Mouse (Mus musculus) megakaryocyte, embryonic 14.5 days (primary cell): ENCODE measurements around the gene Zfhx3.

Experiments
- FLI1 ChIP-seq: IDR thresholded peaks from 2 replicates; pipeline ENCODE4 v1.6.1; 2012; ENCODE audit warnings: low read length, inconsistent platforms, mixed read lengths
- GATA1 ChIP-seq: IDR thresholded peaks from 3 replicates; pipeline ENCODE4 v1.6.1; 2012; ENCODE audit warnings: mixed read lengths, low read length, inconsistent platforms, borderline replicate concordance

GRCm38 (mm10) chr8:108741651-108742050 is 799.2 kb downstream of the Zfhx3 start:
- TF ChIP-seq GATA1 (no peak), FLI1 (no peak)
